Mouse (Mus musculus): Measurements from ENCODE around the gene Afp. TPM values are rescaled to one million over a fixed set of nuclear protein-coding genes. Genes with fewer than 3 reads are reported as not detected.

Gene Afp
- polyA plus RNA-seq, 2 experiments: 0.58 to 39.3 TPM

DNA sequence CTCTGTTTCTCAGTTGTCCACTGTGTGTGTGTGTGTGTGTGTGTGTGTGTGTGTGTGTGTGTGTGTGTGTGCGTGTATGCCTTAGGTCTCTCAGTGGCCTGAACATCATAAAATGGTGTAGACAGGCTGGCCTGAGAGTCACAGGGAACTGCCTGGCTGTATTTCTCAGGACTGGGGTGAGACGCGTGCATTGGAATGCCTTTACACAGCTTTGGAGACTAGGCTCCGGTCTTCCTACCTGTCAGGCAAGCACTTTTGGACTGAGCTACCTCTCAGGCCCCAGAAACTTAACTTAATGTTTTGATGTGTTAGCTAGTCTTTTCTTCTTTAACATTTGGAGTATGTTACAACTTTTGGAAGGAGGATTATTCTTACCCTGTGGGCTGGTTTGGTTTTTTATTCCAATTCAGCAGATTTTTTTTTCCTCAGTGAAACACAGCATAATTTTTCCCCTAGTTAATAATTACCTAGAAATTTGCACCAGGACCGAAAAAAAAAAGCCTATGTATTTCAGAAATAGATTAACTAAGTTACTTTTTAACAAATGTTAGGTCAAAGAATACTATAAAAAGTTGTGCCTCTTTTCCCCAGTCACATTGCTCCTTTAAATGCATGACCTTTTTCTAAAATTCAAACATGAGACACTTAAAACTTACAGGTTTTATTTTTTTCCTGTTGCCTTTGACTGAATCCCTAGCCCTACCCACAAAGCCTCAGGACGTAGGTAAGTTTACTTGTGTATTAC is 28.0 kb downstream of the Afp start, which contains the start of gene Afm:
Afm (plus strand) TSS at position 577 of the 745 bp plus-strand sequence.
- Histone ChIP-seq H3K36me3 (ENCODE audit: control insufficient read depth, insufficient read depth, low read length) (no peaks in the 10 kb centered on the region), H3K27ac (replicated peaks; ENCODE audit: low read depth, low read length) (no peak within 1 kb of the TSS), H3K4me2 (replicated peaks; ENCODE audit: low read depth, low read length, severe bottlenecking) (no peak within 1 kb of the TSS), H3K4me3 (replicated peaks; ENCODE audit: low read length) (no peak within 1 kb of the TSS), H3K9ac (ENCODE audit: low read depth, low read length, severe bottlenecking) (no peak within 1 kb of the TSS), H3K9me3 (ENCODE audit: control insufficient read depth, low read length) (no peaks in the 10 kb centered on the region), H3K27me3 (ENCODE audit: control insufficient read depth, insufficient read depth, low read length) (no peaks in the 10 kb centered on the region), H3K4me1 (ENCODE audit: control insufficient read depth, insufficient read depth, low read length) (no peaks in the 10 kb centered on the region)
- ATAC-seq (ENCODE audit: low FRiP score, low read depth) (no peak), DNase-seq (ENCODE audit: low spot score) (no peak)
- no peak for TF ChIP-seq POLR2A (IDR thresholded peaks at IDR 0.05; ENCODE audit: borderline replicate concordance, extremely low read depth, insufficient read depth, insufficient read length)
- WGBS: 74% methylated on average over 6 of the region's 6 CpGs

DNA sequence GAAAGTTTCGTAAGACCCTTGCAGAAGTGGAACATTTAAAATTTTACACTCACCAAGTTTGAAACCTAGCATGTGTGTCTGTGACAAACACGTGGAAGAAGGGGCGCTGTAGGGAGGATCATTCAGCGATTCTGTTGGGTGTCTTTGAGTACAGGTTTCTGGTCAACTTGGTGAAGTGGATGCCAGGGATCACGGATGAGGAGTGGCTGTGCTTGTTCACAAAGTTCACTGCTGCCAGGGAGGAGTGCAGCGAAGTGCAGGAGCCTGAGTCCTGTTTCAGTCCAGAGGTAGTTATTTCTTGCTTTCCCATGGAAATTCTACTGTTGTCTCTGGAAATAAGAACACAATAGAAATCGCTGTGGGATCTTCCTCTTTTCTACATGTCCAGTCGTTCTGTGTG is 60.7 kb downstream of the Afp start:
- WGBS: 86% methylated on average over 8 of the region's 8 CpGs
- H3K9ac ChIP-seq (ENCODE audit: low read depth, low read length, severe bottlenecking): no peak overlapping the region
- H3K27ac ChIP-seq (replicated peaks; ENCODE audit: low read depth, low read length): no peak overlapping the region
- no peaks in the 10 kb centered on the region for H3K4me1 ChIP-seq (ENCODE audit: control insufficient read depth, insufficient read depth, low read length)
- TF ChIP-seq POLR2A (IDR thresholded peaks at IDR 0.05; ENCODE audit: borderline replicate concordance, extremely low read depth, insufficient read depth, insufficient read length): no peak
- no peak overlapping the region for H3K4me2 ChIP-seq (replicated peaks; ENCODE audit: low read depth, low read length, severe bottlenecking)
- ATAC-seq (ENCODE audit: low FRiP score, low read depth) (no peak), DNase-seq (ENCODE audit: low spot score) (no peak)
- no peaks in the 10 kb centered on the region for H3K27me3 ChIP-seq (ENCODE audit: control insufficient read depth, insufficient read depth, low read length)
- no peaks in the 10 kb centered on the region for H3K9me3 ChIP-seq (ENCODE audit: control insufficient read depth, low read length)
- H3K36me3 ChIP-seq (ENCODE audit: control insufficient read depth, insufficient read depth, low read length): no peaks in the 10 kb centered on the region
- H3K4me3 ChIP-seq (replicated peaks; ENCODE audit: low read length): no peak overlapping the region

DNA sequence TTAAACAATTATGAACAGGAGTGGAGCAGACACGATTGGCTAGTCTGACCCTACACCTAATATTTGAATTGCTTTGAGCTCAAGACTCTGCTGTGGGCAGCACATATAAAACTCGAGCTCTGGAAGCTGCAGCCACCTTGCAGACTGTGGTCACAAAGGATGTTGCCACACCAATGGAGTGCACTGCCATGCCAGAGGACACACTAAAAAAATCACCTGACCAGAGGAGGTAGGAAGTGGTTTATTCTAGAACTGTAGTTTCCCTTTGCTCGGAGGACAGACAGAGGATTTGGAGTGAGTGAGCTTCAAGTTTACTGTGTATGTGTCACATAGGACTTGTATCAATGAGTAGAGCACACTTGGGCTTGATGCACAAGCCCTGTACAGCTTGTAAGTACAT is 65.5 kb downstream of the Afp start:
- Histone ChIP-seq H3K9ac (ENCODE audit: low read depth, low read length, severe bottlenecking) (no peak overlapping the region), H3K36me3 (ENCODE audit: control insufficient read depth, insufficient read depth, low read length) (no peaks in the 10 kb centered on the region), H3K4me2 (replicated peaks; ENCODE audit: low read depth, low read length, severe bottlenecking) (no peak overlapping the region), H3K27ac (replicated peaks; ENCODE audit: low read depth, low read length) (no peak overlapping the region), H3K4me3 (replicated peaks; ENCODE audit: low read length) (no peak overlapping the region), H3K4me1 (ENCODE audit: control insufficient read depth, insufficient read depth, low read length) (no peaks in the 10 kb centered on the region), H3K27me3 (ENCODE audit: control insufficient read depth, insufficient read depth, low read length) (no peaks in the 10 kb centered on the region), H3K9me3 (ENCODE audit: control insufficient read depth, low read length) (no peaks in the 10 kb centered on the region)
- no peak for TF ChIP-seq POLR2A (IDR thresholded peaks at IDR 0.05; ENCODE audit: borderline replicate concordance, extremely low read depth, insufficient read depth, insufficient read length)
- no peak for ATAC-seq (ENCODE audit: low FRiP score, low read depth)
- no peak for DNase-seq (ENCODE audit: low spot score)
- 74% methylated on average over 3 of the region's 3 CpGs for WGBS

Other genes with a start within 250 kb of the Afp start
- gene Ankrd17, start 124.2 kb upstream of the Afp start, polyA plus RNA-seq (2012; rRNA removed): 54.4 and 58.8 TPM in 2 replicates
- gene Ankrd17, start 124.2 kb upstream of the Afp start, polyA plus RNA-seq (2014; fragmentation: Nextera tagmentation; extraction: Ambion mirVana): 34.9 and 38.2 TPM in 2 replicates
- 3.2 and 3.8 TPM in 2 replicates for gene Gm9958, start 123.5 kb upstream of the Afp start, polyA plus RNA-seq (2012; rRNA removed)
- gene Gm9958, start 123.5 kb upstream of the Afp start, polyA plus RNA-seq (2014; fragmentation: Nextera tagmentation; extraction: Ambion mirVana): 6.2 and 6.7 TPM in 2 replicates
- 1.3 and 6.9 TPM in 2 replicates for gene Alb, start 29.8 kb upstream of the Afp start, polyA plus RNA-seq (2012; rRNA removed)
- 0.66 and 0.73 TPM in 2 replicates for gene Alb, start 29.8 kb upstream of the Afp start, polyA plus RNA-seq (2014; fragmentation: Nextera tagmentation; extraction: Ambion mirVana)
- gene Afm, start 28.2 kb downstream of the Afp start, polyA plus RNA-seq (2012; rRNA removed): not detected in 2 replicates
- not detected in 2 replicates for gene Afm, start 28.2 kb downstream of the Afp start, polyA plus RNA-seq (2014; fragmentation: Nextera tagmentation; extraction: Ambion mirVana)
- 0.03 TPM in 1 of 2 replicates, not detected in the other for gene 5830473C10Rik, start 70.4 kb downstream of the Afp start, polyA plus RNA-seq (2012; rRNA removed)
- not detected in 2 replicates for gene 5830473C10Rik, start 70.4 kb downstream of the Afp start, polyA plus RNA-seq (2014; fragmentation: Nextera tagmentation; extraction: Ambion mirVana)
- gene Rassf6, start 149.9 kb downstream of the Afp start, polyA plus RNA-seq (2012; rRNA removed): 1.1 and 1.2 TPM in 2 replicates
- gene Rassf6, start 149.9 kb downstream of the Afp start, polyA plus RNA-seq (2014; fragmentation: Nextera tagmentation; extraction: Ambion mirVana): 3.3 and 4.9 TPM in 2 replicates